Mouse (Mus musculus) right cerebral cortex, postnatal 25 days (tissue): ENCODE measurements at regions not wholly inside any gene's neighbourhood (a gene's known extent, or its start where the extent isn't known, plus 50 kb on each side); places are given as distances from the start of the nearest gene placed in this dataset.

ENCODE experiments used
- DNase-seq: peaks from one replicate; pipeline ENCODE4 v3.0.0; 2022

DNA sequence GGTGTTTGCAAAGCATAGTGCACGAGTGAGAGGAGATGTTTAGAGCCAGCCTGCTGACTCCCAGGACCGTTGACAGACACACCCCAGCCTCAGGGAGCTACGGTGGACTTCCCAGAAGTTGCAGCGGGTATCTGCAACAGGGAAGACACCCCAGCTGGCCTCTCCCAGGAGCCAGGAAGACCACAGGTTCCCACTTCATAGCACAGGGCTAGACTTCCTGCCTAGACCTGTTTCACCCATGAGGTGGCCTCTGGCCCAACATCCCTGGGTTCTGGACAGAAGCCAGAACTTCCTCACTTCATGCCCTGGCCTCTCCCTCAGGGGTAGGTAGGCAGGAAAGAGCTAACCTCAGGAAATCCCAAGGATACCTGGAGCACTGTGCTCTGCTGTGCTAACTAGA is 66.7 kb upstream of the Hand1 start:
- DNase-seq, result no peak

DNA sequence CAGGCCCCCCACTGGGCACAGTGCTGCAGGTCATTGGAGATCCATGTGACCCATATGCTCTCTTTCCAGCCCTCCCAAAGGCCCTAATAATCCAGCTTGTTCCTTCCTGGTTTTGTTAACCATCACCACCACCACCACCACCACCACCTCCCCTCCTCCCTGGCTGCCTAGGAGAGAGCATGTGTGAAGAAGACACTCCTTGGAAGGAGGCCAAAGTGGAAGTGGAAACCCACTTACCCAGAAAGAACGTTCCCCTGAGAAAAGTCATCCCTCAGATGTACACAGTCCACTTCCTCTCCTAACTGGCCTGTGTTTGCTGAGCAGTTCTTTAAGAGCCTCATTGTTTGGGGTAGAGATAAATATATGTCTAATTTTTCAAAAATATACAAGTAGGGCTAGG is 62.9 kb upstream of the Hand1 start:
- DNase-seq, result no peak

GRCm38 (mm10) chr11:57882736-57883635 is 50.4 kb upstream of the Hand1 start:
- DNase-seq, result no peak
